Mouse (Mus musculus): Measurements from ENCODE around the gene Bcl7c.

- TF ChIP-seq EP300 (IDR thresholded peaks at IDR 0.05; ENCODE audit: low read length), result no peak
- peak; percentile 28 for TF ChIP-seq POLR2A (IDR thresholded peaks at IDR 0.05; ENCODE audit: low read depth, low read length)
- peak; percentile 28 to 86; a peak in 2 of 4 replicates for TF ChIP-seq CTCF (conservative IDR thresholded peaks at IDR 0.05 in 1 of 2, IDR thresholded peaks at IDR 0.05 in 1 of 2; ENCODE audit: low read depth in 2 of 2, low read length in 2 of 2)
- TF ChIP-seq HCFC1 (IDR thresholded peaks at IDR 0.05; ENCODE audit: low read depth, low read length), result peak; percentile 54
- peak; percentile 62; the same call in 1 of the 2 replicates for TF ChIP-seq SIN3A (IDR thresholded peaks at IDR 0.05; ENCODE audit: low read length)
- peak; percentile 32; the same call in 1 of the 2 replicates for TF ChIP-seq ZC3H11A (IDR thresholded peaks at IDR 0.05; ENCODE audit: low read depth, low read length)
- no peak for TF ChIP-seq PAX5 (IDR thresholded peaks at IDR 0.05; ENCODE audit: low read length)
Measured at GRCm38 (mm10) chr7:127744366-127745045, 35.8 kb upstream of the Bcl7c start, which contains the start of gene Fbxl19.
